Mouse (Mus musculus) olfactory bulb, adult 2 months (tissue): ENCODE data around the gene Rbbp8nl.

Source experiments
- CTCF ChIP-seq: fragments of 200-500 bp; IDR thresholded peaks from 2 replicates; pipeline ENCODE4 v1.5.1; 2012; ENCODE audit warnings: low read depth, mild to moderate bottlenecking, low read length, moderate library complexity; ENCODE audit not compliant: insufficient read depth
- POLR2A ChIP-seq: fragments of 200-500 bp; IDR thresholded peaks from 2 replicates; pipeline ENCODE4 v1.6.1; 2012; ENCODE audit warnings: mild to moderate bottlenecking, low read depth, low read length, moderate library complexity; ENCODE audit not compliant: insufficient read depth

DNA sequence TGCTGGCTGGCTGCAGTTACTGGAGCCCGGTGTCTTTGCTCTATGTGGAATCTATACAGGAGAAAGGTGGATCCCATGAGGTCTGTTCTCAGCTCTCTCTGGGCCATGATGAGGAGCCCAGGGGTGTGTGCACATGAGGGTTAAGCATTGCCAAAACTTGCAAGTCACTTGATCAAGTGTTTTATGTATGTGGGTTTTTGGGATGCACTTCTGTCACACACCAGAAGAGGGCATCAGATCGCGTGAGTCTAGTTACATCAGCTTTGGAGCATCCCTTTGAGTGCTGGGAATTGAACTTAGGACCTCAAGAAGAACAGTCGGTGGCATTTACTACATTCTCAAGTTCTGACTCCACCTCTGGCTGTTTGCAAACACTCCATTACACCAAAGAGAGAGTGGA is 14.9 kb upstream of the Rbbp8nl start:
- no peak for TF ChIP-seq CTCF
- no peak for TF ChIP-seq POLR2A
